Mouse (Mus musculus): Measurements from ENCODE around the gene Ccdc61.
"Not testable (repeated sequence)": the region's sequence is repeated elsewhere in the genome, so short reads cannot be mapped to it uniquely, and the experiment has no call there.

- TF ChIP-seq EP300, CTCF (IDR thresholded peaks at IDR 0.05): not testable (repeated sequence)
Measured at GRCm38 (mm10) chr7:18871031-18871430, 39.2 kb downstream of the Ccdc61 start, which contains the start of gene Pglyrp1.

Measured in lung, postnatal 0 days (tissue).